Mouse (Mus musculus): Measurements from ENCODE around the gene Bbs2. TPM values are rescaled to one million over a fixed set of nuclear protein-coding genes. Genes with fewer than 3 reads are reported as not detected.

The Bbs2 gene
- polyA plus RNA-seq, 1 experiment from 2014 or later, result 8.7 TPM

GRCm38 (mm10) chr8:94087964-94088363 is 10.8 kb downstream of the Bbs2 start:
- H3K36me3 ChIP-seq (ENCODE audit: control insufficient read depth, insufficient read depth, low read length), result no peaks in the 10 kb centered on the region
- H3K27me3 ChIP-seq (replicated peaks; ENCODE audit: control insufficient read depth, insufficient read depth, low read length), result no peaks in the 10 kb centered on the region
- H3K4me1 ChIP-seq (replicated peaks; ENCODE audit: control insufficient read depth, insufficient read depth, low read length), result no peaks in the 10 kb centered on the region
- no peak overlapping the region for H3K4me3 ChIP-seq (ENCODE audit: low read depth, low read length)
- H3K27ac ChIP-seq (ENCODE audit: low read depth, low read length), result no peak overlapping the region
- no peak overlapping the region for H3K4me2 ChIP-seq
- WGBS, result 84% methylated on average over 9 of the region's 9 CpGs
- no peak for ATAC-seq (replicated peaks; ENCODE audit: low FRiP score)
- no peak for DNase-seq (ENCODE audit: low spot score)
- H3K9me3 ChIP-seq (ENCODE audit: control insufficient read depth, low read length), result no peaks in the 10 kb centered on the region
- no peak overlapping the region for H3K9ac ChIP-seq (ENCODE audit: low read depth, low read length)

- 82% methylated on average over 12 of the region's 12 CpGs for WGBS
- H3K4me3 ChIP-seq (ENCODE audit: low read depth, low read length), result no peak overlapping the region
- H3K36me3 ChIP-seq (ENCODE audit: control insufficient read depth, insufficient read depth, low read length), result no peaks in the 10 kb centered on the region
- no peaks in the 10 kb centered on the region for H3K4me1 ChIP-seq (replicated peaks; ENCODE audit: control insufficient read depth, insufficient read depth, low read length)
- no peak overlapping the region for H3K4me2 ChIP-seq
- no peak overlapping the region for H3K27ac ChIP-seq (ENCODE audit: low read depth, low read length)
- H3K9me3 ChIP-seq (ENCODE audit: control insufficient read depth, low read length), result no peaks in the 10 kb centered on the region
- H3K9ac ChIP-seq (ENCODE audit: low read depth, low read length), result no peak overlapping the region
- no peaks in the 10 kb centered on the region for H3K27me3 ChIP-seq (replicated peaks; ENCODE audit: control insufficient read depth, insufficient read depth, low read length)
- ATAC-seq (replicated peaks; ENCODE audit: low FRiP score) (no peak), DNase-seq (ENCODE audit: low spot score) (no peak)
These were observed 22.1 kb downstream of the Bbs2 start for GRCm38 (mm10) chr8:94076461-94077192.

GRCm38 (mm10) chr8:94068793-94069192 is 29.9 kb downstream of the Bbs2 start:
- ATAC-seq (replicated peaks; ENCODE audit: low FRiP score), result no peak
- WGBS, result 93% methylated on average over 7 of the region's 7 CpGs

GRCm38 (mm10) chr8:94066121-94066863 is 32.4 kb downstream of the Bbs2 start:
- ATAC-seq (replicated peaks; ENCODE audit: low FRiP score) (no peak), DNase-seq (ENCODE audit: low spot score) (no peak)
- H3K9ac ChIP-seq (ENCODE audit: low read depth, low read length), result no peak overlapping the region
- no peak overlapping the region for H3K27ac ChIP-seq (ENCODE audit: low read depth, low read length)
- no peak overlapping the region for H3K4me3 ChIP-seq (ENCODE audit: low read depth, low read length)
- H3K4me2 ChIP-seq, result no peak overlapping the region
- 85% methylated on average over 11 of the region's 11 CpGs for WGBS
- H3K9me3 ChIP-seq (ENCODE audit: control insufficient read depth, low read length), result no peaks in the 10 kb centered on the region
- H3K4me1 ChIP-seq (replicated peaks; ENCODE audit: control insufficient read depth, insufficient read depth, low read length), result no peaks in the 10 kb centered on the region
- H3K36me3 ChIP-seq (ENCODE audit: control insufficient read depth, insufficient read depth, low read length), result peaks cover 4% of the 10 kb centered on the region; the same call in 1 of the 2 replicates
- H3K27me3 ChIP-seq (replicated peaks; ENCODE audit: control insufficient read depth, insufficient read depth, low read length), result no peaks in the 10 kb centered on the region

More at GRCm38 (mm10) chr8:94068793-94069192, 29.9 kb downstream of the Bbs2 start:
- Histone ChIP-seq H3K36me3 (ENCODE audit: control insufficient read depth, insufficient read depth, low read length) (peaks cover 2% of the 10 kb centered on the region; the same call in 1 of the 2 replicates), H3K4me3 (ENCODE audit: low read depth, low read length) (no peak overlapping the region), H3K4me2 (no peak overlapping the region), H3K4me1 (replicated peaks; ENCODE audit: control insufficient read depth, insufficient read depth, low read length) (no peaks in the 10 kb centered on the region), H3K27me3 (replicated peaks; ENCODE audit: control insufficient read depth, insufficient read depth, low read length) (no peaks in the 10 kb centered on the region), H3K27ac (ENCODE audit: low read depth, low read length) (no peak overlapping the region), H3K9me3 (ENCODE audit: control insufficient read depth, low read length) (no peaks in the 10 kb centered on the region), H3K9ac (ENCODE audit: low read depth, low read length) (no peak overlapping the region)
- no peak for DNase-seq (ENCODE audit: low spot score)

- no peak overlapping the region for H3K27ac ChIP-seq (ENCODE audit: low read depth, low read length)
- no peak overlapping the region for H3K4me2 ChIP-seq
- DNase-seq (ENCODE audit: low spot score) (no peak), ATAC-seq (replicated peaks; ENCODE audit: low FRiP score) (no peak)
- no peaks in the 10 kb centered on the region for H3K27me3 ChIP-seq (replicated peaks; ENCODE audit: control insufficient read depth, insufficient read depth, low read length)
- H3K4me1 ChIP-seq (replicated peaks; ENCODE audit: control insufficient read depth, insufficient read depth, low read length), result no peaks in the 10 kb centered on the region
- 68% methylated on average over 6 of the region's 6 CpGs for WGBS
- no peaks in the 10 kb centered on the region for H3K9me3 ChIP-seq (ENCODE audit: control insufficient read depth, low read length)
- H3K9ac ChIP-seq (ENCODE audit: low read depth, low read length), result no peak overlapping the region
- H3K36me3 ChIP-seq (ENCODE audit: control insufficient read depth, insufficient read depth, low read length), result peaks cover 18% of the 10 kb centered on the region; the same call in 1 of the 2 replicates
- H3K4me3 ChIP-seq (ENCODE audit: low read depth, low read length), result no peak overlapping the region
These were observed 41.4 kb downstream of the Bbs2 start for GRCm38 (mm10) chr8:94057157-94057854.

GRCm38 (mm10) chr8:94052696-94053095 is 46.0 kb downstream of the Bbs2 start:
- H3K4me1 ChIP-seq (replicated peaks; ENCODE audit: control insufficient read depth, insufficient read depth, low read length), result no peaks in the 10 kb centered on the region
- DNase-seq (ENCODE audit: low spot score) (no peak), ATAC-seq (replicated peaks; ENCODE audit: low FRiP score) (no peak)
- H3K9ac ChIP-seq (ENCODE audit: low read depth, low read length), result no peak overlapping the region
- H3K36me3 ChIP-seq (ENCODE audit: control insufficient read depth, insufficient read depth, low read length), result peaks cover 9% of the 10 kb centered on the region; the same call in 1 of the 2 replicates
- H3K4me2 ChIP-seq, result no peak overlapping the region
- H3K9me3 ChIP-seq (ENCODE audit: control insufficient read depth, low read length), result no peaks in the 10 kb centered on the region
- no peaks in the 10 kb centered on the region for H3K27me3 ChIP-seq (replicated peaks; ENCODE audit: control insufficient read depth, insufficient read depth, low read length)
- no peak overlapping the region for H3K27ac ChIP-seq (ENCODE audit: low read depth, low read length)
- 86% methylated on average over 12 of the region's 12 CpGs for WGBS
- H3K4me3 ChIP-seq (ENCODE audit: low read depth, low read length), result no peak overlapping the region

- no peak overlapping the region for H3K27ac ChIP-seq (ENCODE audit: low read depth, low read length)
- no peak for DNase-seq (ENCODE audit: low spot score)
- H3K36me3 ChIP-seq (ENCODE audit: control insufficient read depth, insufficient read depth, low read length), result peaks cover 5% of the 10 kb centered on the region; the same call in 1 of the 2 replicates
- ATAC-seq (replicated peaks; ENCODE audit: low FRiP score), result no peak
- no peaks in the 10 kb centered on the region for H3K9me3 ChIP-seq (ENCODE audit: control insufficient read depth, low read length)
- H3K9ac ChIP-seq (ENCODE audit: low read depth, low read length), result no peak overlapping the region
- WGBS, result 91% methylated on average over 2 of the region's 2 CpGs
- H3K4me1 ChIP-seq (replicated peaks; ENCODE audit: control insufficient read depth, insufficient read depth, low read length), result no peaks in the 10 kb centered on the region
- H3K27me3 ChIP-seq (replicated peaks; ENCODE audit: control insufficient read depth, insufficient read depth, low read length), result no peaks in the 10 kb centered on the region
- no peak overlapping the region for H3K4me3 ChIP-seq (ENCODE audit: low read depth, low read length)
- no peak overlapping the region for H3K4me2 ChIP-seq
These were observed 50.9 kb downstream of the Bbs2 start for GRCm38 (mm10) chr8:94047845-94048244.

- no peaks in the 10 kb centered on the region for H3K27me3 ChIP-seq (replicated peaks; ENCODE audit: control insufficient read depth, insufficient read depth, low read length)
- H3K27ac ChIP-seq (ENCODE audit: low read depth, low read length), result no peak overlapping the region
- H3K4me2 ChIP-seq, result peak overlapping the region; percentile 87
- peak overlapping the region; percentile 70 for H3K9ac ChIP-seq (ENCODE audit: low read depth, low read length)
- peaks cover 23% of the 10 kb centered on the region for H3K4me1 ChIP-seq (replicated peaks; ENCODE audit: control insufficient read depth, insufficient read depth, low read length)
- DNase-seq (ENCODE audit: low spot score) (no peak), ATAC-seq (replicated peaks; ENCODE audit: low FRiP score) (no peak)
- no peaks in the 10 kb centered on the region for H3K36me3 ChIP-seq (ENCODE audit: control insufficient read depth, insufficient read depth, low read length)
- peak overlapping the region; percentile 74 for H3K4me3 ChIP-seq (ENCODE audit: low read depth, low read length)
- 8% methylated on average over 15 of the region's 15 CpGs for WGBS
- no peaks in the 10 kb centered on the region for H3K9me3 ChIP-seq (ENCODE audit: control insufficient read depth, low read length)
These were observed 60.9 kb downstream of the Bbs2 start for GRCm38 (mm10) chr8:94037806-94038205.

All from liver, embryonic 11.5 days (tissue).